Mouse (Mus musculus): ENCODE measurements around the gene Pkp4.

GRCm38 (mm10) chr2:59285581-59285980 is 124.9 kb downstream of the Pkp4 start:
- TF ChIP-seq POLR2A (IDR thresholded peaks at IDR 0.05; ENCODE audit: extremely low read depth, insufficient read depth, low read length) (no peak), CTCF (IDR thresholded peaks at IDR 0.05; ENCODE audit: low read depth, low read length) (no peak)

All from liver, adult 2 months (tissue).